Mouse (Mus musculus) embryo, embryonic 10.5 days (tissue): ENCODE measurements around the gene Chuk.

Experiments used
- DNase-seq: peaks from one replicate; pipeline ENCODE4 v3.0.0-alpha.2; 2015; ENCODE audit warnings: low spot score

Gene Chuk

GRCm38 (mm10) chr19:44042121-44042520 lies 65.2 kb downstream of the Chuk start:
- DNase-seq, result no peak

GRCm38 (mm10) chr19:44033396-44033795 lies 73.9 kb downstream of the Chuk start:
- no peak for DNase-seq

- DNase-seq, result no peak
Observed at GRCm38 (mm10) chr19:44032046-44032744, 75.1 kb downstream of the Chuk start.

- DNase-seq, result no peak
Observed at GRCm38 (mm10) chr19:44030024-44030423, 77.3 kb downstream of the Chuk start.

GRCm38 (mm10) chr19:44028972-44029371 lies 78.3 kb downstream of the Chuk start, which contains the start of gene Cyp2c23:
Gene Cyp2c23 (minus strand): TSS chr19:44029208.
- no peak for DNase-seq

- DNase-seq, result no peak
Observed at GRCm38 (mm10) chr19:44026956-44027530, 80.2 kb downstream of the Chuk start.

GRCm38 (mm10) chr19:44024921-44025585 lies 82.2 kb downstream of the Chuk start:
- DNase-seq, result no peak
